24 mouse cellular contexts compared by ENCODE assay signal in the genomic region with DNA sequence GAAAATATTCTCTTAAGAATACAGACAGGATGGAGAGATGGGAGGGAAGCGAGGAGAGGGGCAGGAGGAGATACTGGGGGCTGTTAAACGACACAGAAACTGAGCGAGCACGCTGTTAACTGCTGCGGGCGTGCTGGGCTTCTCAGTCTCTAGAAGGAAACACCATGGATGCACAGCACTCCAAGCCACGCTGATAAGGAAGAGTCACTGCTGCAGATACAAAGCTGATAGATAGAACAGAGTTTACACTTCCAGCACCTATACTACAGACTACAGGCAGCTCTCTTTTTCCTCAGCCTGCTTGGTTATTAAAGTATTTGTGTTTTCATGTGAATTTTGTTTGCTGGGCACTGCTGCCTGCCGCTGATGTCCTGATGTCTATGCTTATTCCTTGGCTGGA. TPM values are rescaled to one million over a fixed set of nuclear protein-coding genes. Genes with fewer than 3 reads are reported as not detected.
DNase-seq lines count a peak whose midpoint lies in the region; ATAC-seq and TF ChIP-seq lines count a peak whose summit lies in the region.
"Had no signal": no experiment of that assay in that cellular context is flagged by ENCODE, and none has a peak within 500 bp of the region (broad histone marks: within the 10 kb centered on the region; RNA-seq: fewer than 3 reads in every experiment).

No protein-coding gene starts in this region.

- H3K9me3 ChIP-seq in kidney, embryonic 16.5 days (ENCODE audit: low read length): no peaks in the 10 kb centered on the region
- no peaks in the 10 kb centered on the region for H3K9me3 ChIP-seq in intestine, embryonic 16.5 days (ENCODE audit: control insufficient read depth, low read length)
- H3K9me3 ChIP-seq in liver, embryonic 14.5 days (ENCODE audit: control insufficient read depth, low read length): no peaks in the 10 kb centered on the region
- H3K9me3 ChIP-seq: forebrain, embryonic 10.5 days; heart, embryonic 12.5 days; hindbrain, embryonic 10.5 days; midbrain, embryonic 12.5 days; neural tube, embryonic 15.5 days had no signal

- no peak overlapping the region for H3K4me2 ChIP-seq in kidney, embryonic 16.5 days (replicated peaks; ENCODE audit: low read depth, low read length)
- peak overlapping the region; percentile 4; the same call in 1 of the 2 replicates for H3K4me2 ChIP-seq in intestine, embryonic 16.5 days (ENCODE audit: low read depth, low read length)
- H3K4me2 ChIP-seq in liver, embryonic 14.5 days (ENCODE audit: low read depth): peak overlapping the region; percentile 31
- H3K4me2 ChIP-seq: heart, embryonic 12.5 days; midbrain, embryonic 12.5 days; neural tube, embryonic 15.5 days had no signal

- peaks cover 22% of the 10 kb centered on the region for H3K36me3 ChIP-seq in kidney, embryonic 16.5 days (ENCODE audit: insufficient read depth, low read length)
- H3K36me3 ChIP-seq in intestine, embryonic 16.5 days (ENCODE audit: control insufficient read depth, insufficient read depth, low read length): no peaks in the 10 kb centered on the region
- H3K36me3 ChIP-seq in liver, embryonic 14.5 days (replicated peaks; ENCODE audit: control insufficient read depth, insufficient read depth, low read depth): peaks cover 6% of the 10 kb centered on the region; the same call in 1 of the 2 replicates

- 73% methylated on average over 8 of the region's 8 CpGs for WGBS in kidney, embryonic 16.5 days
- WGBS in intestine, embryonic 16.5 days: 51% methylated on average over 8 of the region's 8 CpGs
- WGBS in liver, embryonic 14.5 days (ENCODE audit: insufficient replicate concordance): 24% methylated on average over 8 of the region's 8 CpGs

- H3K4me3 ChIP-seq in kidney, embryonic 16.5 days (ENCODE audit: low read length): no peak overlapping the region
- H3K4me3 ChIP-seq in intestine, embryonic 16.5 days (ENCODE audit: low read length): no peak overlapping the region
- H3K4me3 ChIP-seq in liver, embryonic 14.5 days (ENCODE audit: insufficient read depth in 1 of 2, low read depth in 2 of 2, low read length in 2 of 2): no peak overlapping the region
- H3K4me3 ChIP-seq: forebrain, embryonic 10.5 days; heart, embryonic 12.5 days; hindbrain, embryonic 10.5 days; layer of hippocampus, adult 2 months; midbrain, embryonic 12.5 days; neural tube, embryonic 15.5 days had no signal

- no peaks in the 10 kb centered on the region for H3K27me3 ChIP-seq in kidney, embryonic 16.5 days (ENCODE audit: insufficient read depth, low read length)
- H3K27me3 ChIP-seq in intestine, embryonic 16.5 days (replicated peaks; ENCODE audit: control insufficient read depth, insufficient read depth, low read length): no peaks in the 10 kb centered on the region
- H3K27me3 ChIP-seq in liver, embryonic 14.5 days (ENCODE audit: control insufficient read depth, insufficient read depth, low read length): no peaks in the 10 kb centered on the region
- H3K27me3 ChIP-seq: heart, embryonic 12.5 days; midbrain, embryonic 12.5 days; neural tube, embryonic 15.5 days; Patski had no signal

- H3K9ac ChIP-seq in kidney, embryonic 16.5 days (replicated peaks; ENCODE audit: low read length): no peak overlapping the region
- H3K9ac ChIP-seq in intestine, embryonic 16.5 days (ENCODE audit: low read depth, low read length): no peak overlapping the region
- no peak overlapping the region for H3K9ac ChIP-seq in liver, embryonic 14.5 days (replicated peaks)
- H3K9ac ChIP-seq: forebrain, postnatal 0 days; heart, embryonic 12.5 days; midbrain, embryonic 12.5 days; neural tube, embryonic 15.5 days had no signal

- H3K27ac ChIP-seq in kidney, embryonic 16.5 days (ENCODE audit: low read length): peak overlapping the region; percentile 48
- H3K27ac ChIP-seq in intestine, embryonic 16.5 days (ENCODE audit: low read length): peak overlapping the region; percentile 77
- H3K27ac ChIP-seq in liver, embryonic 14.5 days: no peak overlapping the region
- H3K27ac ChIP-seq: forebrain, embryonic 10.5 days; hindbrain, embryonic 10.5 days; layer of hippocampus, adult 2 months; macrophage; midbrain, embryonic 12.5 days; neural tube, embryonic 15.5 days had no signal

- ATAC-seq in kidney, embryonic 16.5 days (ENCODE audit: low FRiP score, low TSS enrichment): 0 out of 2 replicates have a peak, but pooled peaks have one; percentile 51
- ATAC-seq in intestine, embryonic 16.5 days: peak; percentile 80
- peak; percentile 66 for ATAC-seq in liver, embryonic 14.5 days (ENCODE audit: insufficient read depth)
- ATAC-seq: forebrain, postnatal 0 days; hindbrain, embryonic 16.5 days; Patski had no signal

- no peak for TF ChIP-seq CTCF in liver, embryonic 14.5 days (IDR thresholded peaks at IDR 0.05; ENCODE audit: low read depth)

- no peak for TF ChIP-seq EP300 in liver, embryonic 14.5 days (IDR thresholded peaks at IDR 0.05; ENCODE audit: low read depth)

- no peaks in the 10 kb centered on the region for H3K4me1 ChIP-seq in kidney, embryonic 16.5 days (ENCODE audit: insufficient read depth, low read length)
- no peaks in the 10 kb centered on the region; the same call in 1 of the 2 replicates for H3K4me1 ChIP-seq in intestine, embryonic 16.5 days (ENCODE audit: control insufficient read depth, insufficient read depth, low read length)
- H3K4me1 ChIP-seq in liver, embryonic 14.5 days (replicated peaks; ENCODE audit: control insufficient read depth in 2 of 2, insufficient read depth in 2 of 2, low read length in 1 of 2): peaks cover 0 to 7% of the 10 kb centered on the region in 2 experiments; a peak in 1 of 4 replicates
- H3K4me1 ChIP-seq: forebrain, embryonic 10.5 days; hindbrain, embryonic 10.5 days; midbrain, embryonic 12.5 days; neural tube, embryonic 15.5 days had no signal

- DNase-seq in kidney, postnatal 4 days: no peak
- DNase-seq in liver, embryonic 14.5 days (ENCODE audit: low read depth in 3 of 3, low spot score in 3 of 3): no peak
- no peak for DNase-seq in layer of hippocampus, postnatal 25 days (ENCODE audit: extremely low spot score in 1 of 2, low spot score in 1 of 2)
- DNase-seq in thymus, postnatal 14 days: no peak
- DNase-seq in right cerebral cortex, postnatal 4 days: no peak
- DNase-seq: adrenal gland, postnatal 36 days; cerebellum, adult 11 months; cerebellum, adult 9-11 months; forebrain, postnatal 0 days; gastrocnemius, postnatal 25 days; heart, adult 18-20 months; heart, postnatal 10 days; layer of hippocampus, postnatal 36 days had no signal

RNA-seq across cellular contexts. Expression of a gene that starts 21.7 kb away (rescaled TPM):
- polyA plus RNA-seq in kidney, embryonic 16.5 days (2015; fragmentation: Nextera tagmentation; extraction: Ambion mirVana): 44.0 and 44.8 TPM in 2 replicates
- 30.1 and 32.0 TPM in 2 replicates for polyA plus RNA-seq in intestine, embryonic 16.5 days (2015; fragmentation: Nextera tagmentation; extraction: Ambion mirVana)
- polyA plus RNA-seq in liver, embryonic 14.5 days (2012; rRNA removed): 3.6 and 5.1 TPM in 2 replicates
- 12.3 and 13.4 TPM in 2 replicates for polyA plus RNA-seq in liver, embryonic 14.5 days (2014; fragmentation: Nextera tagmentation; extraction: Ambion mirVana)
- total RNA-seq in layer of hippocampus, postnatal 25 days (2021): 10 to 100 TPM; 14.3 to 15.2 TPM
